Mouse (Mus musculus): ENCODE measurements at regions not wholly inside any gene's neighbourhood (a gene's known extent, or its start where the extent isn't known, plus 50 kb on each side); places are given as distances from the start of the nearest gene placed in this dataset.
"Not testable (repeated sequence)": the region's sequence is repeated elsewhere in the genome, so short reads cannot be mapped to it uniquely, and the experiment has no call there.

DNA sequence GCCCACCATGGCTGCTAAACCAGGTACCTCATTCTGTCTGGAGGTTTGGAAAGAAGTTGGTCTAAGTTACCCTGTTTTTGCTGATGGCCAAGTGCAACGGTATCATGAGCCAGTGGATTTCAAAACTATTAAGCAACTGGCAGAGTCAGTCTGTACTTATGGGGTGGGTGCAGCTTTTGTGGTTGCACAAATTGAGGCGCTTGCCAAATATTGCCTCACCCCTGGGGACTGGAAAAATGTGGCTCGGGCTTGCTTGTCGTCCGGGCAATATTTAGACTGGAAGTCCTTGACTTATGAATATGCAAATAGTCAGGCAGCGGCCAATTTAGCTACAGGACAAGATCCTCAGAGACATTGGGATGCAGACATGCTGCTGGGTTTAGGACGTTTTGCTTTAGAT is 110.2 kb downstream of the Olfr164 start:
- ATAC-seq (ENCODE audit: poor library complexity, severe bottlenecking), result no peak

GRCm38 (mm10) chr16:19200977-19201376 is 112.9 kb downstream of the Olfr164 start:
- ATAC-seq (ENCODE audit: poor library complexity, severe bottlenecking), result no peak

DNA sequence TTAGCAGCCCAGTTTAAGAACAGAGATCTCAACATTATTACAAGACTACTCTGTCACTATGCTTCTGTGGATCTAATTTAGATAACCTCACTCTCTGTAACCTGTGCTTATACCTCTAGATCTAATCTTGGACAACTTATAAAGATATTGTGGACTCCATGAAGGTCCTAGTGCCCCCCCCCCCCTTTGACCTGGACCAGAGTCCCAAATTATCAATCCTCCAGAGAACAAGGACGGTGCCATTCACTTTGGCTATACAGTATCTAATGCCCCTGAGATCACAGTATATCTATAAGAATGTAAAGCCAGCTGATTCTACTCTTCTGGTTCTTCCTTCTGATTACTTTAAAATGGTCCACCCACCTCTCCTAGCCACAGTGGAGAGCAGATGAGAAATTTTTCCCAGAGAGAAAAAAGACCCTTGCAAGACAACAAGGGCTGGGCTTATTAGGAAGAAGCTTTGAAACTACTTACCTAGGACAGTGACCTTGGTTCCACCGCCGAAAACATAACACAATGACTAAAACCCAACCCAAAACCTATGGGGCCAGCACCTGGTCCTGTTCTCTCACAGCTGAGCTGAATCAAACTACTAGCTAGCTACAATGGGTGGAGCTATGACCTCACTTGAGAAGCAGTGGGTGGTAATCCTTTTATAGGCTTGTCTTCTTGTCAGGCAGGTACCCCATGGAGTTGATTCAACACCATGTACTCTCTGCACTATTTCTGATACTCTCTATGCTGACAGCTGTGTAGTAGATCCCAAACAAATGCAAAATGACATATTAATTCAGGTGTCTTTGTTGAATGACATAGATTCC is 113.9 kb downstream of the Olfr164 start:
- ATAC-seq (ENCODE audit: poor library complexity, severe bottlenecking), result no peak

- no peak for ATAC-seq (ENCODE audit: poor library complexity, severe bottlenecking)
Measured at GRCm38 (mm10) chr16:19198539-19199385, 115.1 kb downstream of the Olfr164 start.

- no peak for ATAC-seq (ENCODE audit: poor library complexity, severe bottlenecking)
Measured at GRCm38 (mm10) chr16:19197638-19198440, 116.0 kb downstream of the Olfr164 start.

- no peak for ATAC-seq (ENCODE audit: poor library complexity, severe bottlenecking)
Measured at GRCm38 (mm10) chr16:19185434-19186256, 128.2 kb downstream of the Olfr164 start.

GRCm38 (mm10) chr16:19179214-19180010 is 134.5 kb downstream of the Olfr164 start:
- ATAC-seq (ENCODE audit: poor library complexity, severe bottlenecking), result no peak

- ATAC-seq (ENCODE audit: poor library complexity, severe bottlenecking), result no peak
Measured at GRCm38 (mm10) chr16:19153046-19153445, 160.8 kb downstream of the Olfr164 start.

DNA sequence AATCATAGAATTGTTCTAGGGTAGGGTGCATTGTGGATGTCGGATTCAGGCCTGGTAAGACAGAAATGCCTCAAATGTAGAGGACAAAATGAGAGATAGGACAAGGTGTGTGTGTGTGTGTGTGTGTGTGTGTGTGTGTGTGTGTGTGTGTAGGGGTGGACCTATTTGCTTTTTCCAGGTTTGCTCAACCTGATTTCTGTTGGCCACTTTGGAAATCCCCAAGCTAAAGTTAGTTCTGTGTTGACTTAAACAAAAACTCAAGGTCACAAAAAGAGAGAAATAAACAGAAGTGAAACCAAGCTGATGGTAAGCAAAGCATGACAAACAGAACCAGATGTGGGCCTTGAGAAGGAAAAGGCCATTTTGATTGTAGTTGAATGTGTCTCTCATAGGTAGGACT is 161.4 kb downstream of the Olfr164 start:
- ATAC-seq (ENCODE audit: poor library complexity, severe bottlenecking), result not testable (repeated sequence)

GRCm38 (mm10) chr16:19151110-19151509 is 162.8 kb downstream of the Olfr164 start:
- no peak for ATAC-seq (ENCODE audit: poor library complexity, severe bottlenecking)

- no peak for ATAC-seq (ENCODE audit: poor library complexity, severe bottlenecking)
Measured at GRCm38 (mm10) chr16:19150582-19150981, 163.3 kb downstream of the Olfr164 start.

DNA sequence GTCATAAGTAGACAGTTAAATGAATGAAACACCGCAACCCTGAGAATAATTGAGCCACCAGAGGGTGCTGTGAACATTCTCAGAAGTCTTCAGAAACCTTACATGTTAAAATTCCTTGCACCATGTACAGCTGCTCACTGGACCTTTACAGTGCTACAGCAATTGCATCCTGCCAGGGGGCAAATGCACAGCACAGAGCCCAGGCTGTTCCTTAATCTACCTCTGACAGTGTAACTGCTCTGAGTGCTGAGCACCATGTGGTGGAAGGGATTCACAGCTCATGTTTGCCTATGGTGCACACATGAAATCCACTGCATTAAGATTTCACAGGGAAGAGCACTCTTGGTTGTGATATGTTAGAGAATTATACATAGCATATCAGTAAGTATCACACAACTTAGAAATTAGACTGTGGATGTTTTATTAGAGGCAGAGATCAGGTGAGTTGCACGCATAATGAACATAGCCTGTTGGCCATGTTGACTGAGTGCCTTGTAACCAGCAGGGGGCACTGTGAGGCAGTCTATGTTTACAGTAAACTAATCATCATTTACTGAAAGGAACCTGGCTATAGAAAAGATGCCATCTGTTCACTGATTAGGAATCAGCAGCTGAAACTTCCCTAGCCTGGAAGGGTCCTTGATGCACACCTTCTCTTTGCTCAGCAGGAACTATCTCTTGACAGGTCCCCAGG is 167.4 kb downstream of the Olfr164 start:
- 0 out of 2 replicates have a peak, but pooled peaks have one; percentile 35 for ATAC-seq (ENCODE audit: poor library complexity, severe bottlenecking)

All from megakaryocyte, adult 5-6 weeks (primary cell).